13 mouse cellular contexts compared by ENCODE assay signal in genomic region chr17:10279532-10279931, GRCm38 (mm10).
"Had no signal": no experiment of that assay in that cellular context is flagged by ENCODE, and none has a peak within 500 bp of the region (broad histone marks: within the 10 kb centered on the region; RNA-seq: fewer than 3 reads in every experiment).

No protein-coding gene starts in this region.

- H3K27me3 ChIP-seq: limb, embryonic 12.5 days; liver, embryonic 13.5 days; stomach, embryonic 15.5 days had no signal

- H3K4me1 ChIP-seq: stomach, embryonic 15.5 days had no signal

- ATAC-seq: liver, postnatal 0 days; midbrain, embryonic 16.5 days had no signal

- H3K4me3 ChIP-seq: limb, embryonic 12.5 days; liver, embryonic 13.5 days; stomach, embryonic 15.5 days had no signal

- H3K9me3 ChIP-seq: limb, embryonic 12.5 days; liver, embryonic 13.5 days; stomach, embryonic 15.5 days had no signal

- H3K9ac ChIP-seq: limb, embryonic 12.5 days; liver, embryonic 13.5 days; liver, postnatal 0 days; stomach, embryonic 15.5 days had no signal

- H3K27ac ChIP-seq: limb, embryonic 12.5 days; liver, embryonic 13.5 days; stomach, embryonic 15.5 days had no signal

- DNase-seq: kidney, adult 11 months; kidney, adult 9 months; kidney, postnatal 10 days; kidney, postnatal 4 days; liver; liver, embryonic 13.5 days; liver, postnatal 0 days; right cerebral cortex, postnatal 14 days; thymus, adult 18-20 months; thymus, postnatal 14 days had no signal

- H3K4me2 ChIP-seq: limb, embryonic 12.5 days; liver, embryonic 13.5 days; stomach, embryonic 15.5 days had no signal

- H3K36me3 ChIP-seq: stomach, embryonic 15.5 days had no signal
